Mouse (Mus musculus): ENCODE data around the gene Klf3. TPM values are rescaled to one million over a fixed set of nuclear protein-coding genes. Genes with fewer than 3 reads are reported as not detected.

Gene Klf3
- total RNA-seq, 2 experiments from 2014 or later, result 58.1 to 59.5 TPM

DNA sequence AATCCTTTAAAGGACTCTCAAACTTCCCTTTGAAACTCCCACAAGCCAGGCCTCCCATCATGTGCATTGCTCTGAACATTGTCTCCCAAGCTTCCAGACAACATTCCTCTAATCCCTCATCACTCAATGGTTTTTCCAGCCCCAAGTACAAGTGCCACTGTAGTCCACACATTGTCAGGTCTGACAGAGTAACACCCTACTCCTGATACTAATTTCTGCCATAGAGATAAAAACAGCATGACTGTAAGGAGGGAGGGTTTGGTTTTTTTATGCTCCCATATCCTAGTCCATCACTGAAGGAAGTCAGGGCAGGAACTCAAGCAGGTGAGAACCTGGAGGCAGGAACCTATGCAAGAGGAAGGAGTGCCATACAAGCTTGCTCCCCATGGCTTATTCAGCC lies 30.2 kb downstream of the Klf3 start:
- DNase-seq (ENCODE audit: low spot score in 2 of 2), result no peak

- no peak for DNase-seq (ENCODE audit: low spot score in 2 of 2)
Measured at GRCm38 (mm10) chr5:64834213-64834612, 31.0 kb downstream of the Klf3 start.

- no peak for DNase-seq (ENCODE audit: low spot score in 2 of 2)
Measured at GRCm38 (mm10) chr5:64835295-64835694, 32.1 kb downstream of the Klf3 start.

GRCm38 (mm10) chr5:64839016-64839599 lies 35.9 kb downstream of the Klf3 start:
- no peak for DNase-seq (ENCODE audit: low spot score in 2 of 2)

- no peak for DNase-seq (ENCODE audit: low spot score in 2 of 2)
Measured at GRCm38 (mm10) chr5:64840087-64840486, 36.9 kb downstream of the Klf3 start.

GRCm38 (mm10) chr5:64844622-64845021 lies 41.4 kb downstream of the Klf3 start:
- no peak for DNase-seq (ENCODE audit: low spot score in 2 of 2)

- no peak for DNase-seq (ENCODE audit: low spot score in 2 of 2)
Measured at GRCm38 (mm10) chr5:64847305-64847704, 44.1 kb downstream of the Klf3 start.

DNA sequence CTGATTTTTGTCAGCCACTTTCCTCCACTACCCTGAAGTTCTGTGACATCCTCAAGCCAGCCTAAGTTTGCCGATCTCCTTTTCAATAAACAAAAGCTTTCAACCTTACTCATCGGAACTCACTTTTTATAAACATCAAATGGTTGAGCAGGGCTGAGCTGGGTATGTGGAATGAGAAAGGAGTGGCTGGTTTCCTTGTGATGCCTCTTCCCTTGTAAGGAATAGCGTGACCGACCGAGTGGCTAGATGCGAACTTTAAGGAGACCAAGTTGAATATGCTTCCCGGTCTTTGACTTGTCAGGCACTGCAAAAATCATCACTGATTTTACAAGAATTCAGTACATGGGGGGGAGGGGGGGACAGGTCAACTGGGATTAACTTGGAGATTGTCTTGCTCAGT lies 46.7 kb downstream of the Klf3 start:
- DNase-seq (ENCODE audit: low spot score in 2 of 2), result no peak

DNA sequence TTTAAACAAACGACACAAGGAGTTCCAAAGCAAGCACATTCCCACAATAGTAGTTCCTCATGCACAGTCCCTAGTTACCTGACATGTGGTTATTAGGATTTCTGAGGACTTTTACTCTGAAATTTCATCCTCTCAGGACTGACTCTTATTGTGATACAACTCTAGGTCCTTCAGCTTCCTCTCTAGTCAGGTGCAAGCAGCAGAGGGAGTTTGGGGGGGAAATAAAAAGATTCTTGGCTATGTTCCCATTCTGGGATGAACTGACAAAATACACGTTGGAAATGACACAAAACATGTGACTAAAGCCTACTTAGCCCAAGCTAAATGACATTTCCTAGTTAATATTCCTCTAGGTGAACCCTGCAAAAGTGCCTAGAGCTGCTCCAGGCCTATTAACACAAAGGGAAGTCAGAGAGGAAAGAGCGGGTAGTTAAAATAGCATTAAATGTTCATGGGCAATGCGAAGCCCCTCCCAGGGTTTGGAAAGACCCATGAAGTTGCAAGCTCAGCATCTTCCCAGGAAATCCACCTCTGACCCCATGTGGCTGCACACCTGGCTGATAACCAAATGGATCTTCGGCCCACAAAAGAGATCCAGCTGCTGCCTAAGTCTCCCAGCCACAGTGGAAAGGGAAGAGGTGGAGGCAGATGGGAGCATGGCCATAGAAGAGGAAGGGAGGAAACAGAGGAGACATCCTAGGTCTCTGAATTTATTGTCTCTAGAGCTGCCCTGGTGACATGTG lies 49.6 kb downstream of the Klf3 start:
- no peak for DNase-seq (ENCODE audit: low spot score in 2 of 2)

DNA sequence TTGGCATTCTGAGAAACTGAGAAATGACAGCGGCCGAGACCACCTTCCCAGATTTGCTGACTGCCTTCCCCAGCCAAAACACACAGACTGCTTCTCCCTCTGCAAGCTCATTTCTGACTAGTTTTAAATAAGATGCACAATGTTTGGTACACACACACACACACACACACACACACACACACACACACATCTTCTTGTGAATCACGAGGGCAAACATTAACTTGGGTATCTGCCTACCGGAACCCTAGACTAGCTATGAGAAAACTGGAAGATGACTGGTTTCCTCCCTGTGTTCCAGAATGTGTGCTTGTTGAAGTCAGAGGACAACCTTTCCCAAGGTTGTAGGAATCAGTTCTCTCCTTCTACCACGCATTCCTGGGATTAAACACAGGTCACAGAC lies 50.2 kb downstream of the Klf3 start:
- no peak for DNase-seq (ENCODE audit: low spot score in 2 of 2)

DNA sequence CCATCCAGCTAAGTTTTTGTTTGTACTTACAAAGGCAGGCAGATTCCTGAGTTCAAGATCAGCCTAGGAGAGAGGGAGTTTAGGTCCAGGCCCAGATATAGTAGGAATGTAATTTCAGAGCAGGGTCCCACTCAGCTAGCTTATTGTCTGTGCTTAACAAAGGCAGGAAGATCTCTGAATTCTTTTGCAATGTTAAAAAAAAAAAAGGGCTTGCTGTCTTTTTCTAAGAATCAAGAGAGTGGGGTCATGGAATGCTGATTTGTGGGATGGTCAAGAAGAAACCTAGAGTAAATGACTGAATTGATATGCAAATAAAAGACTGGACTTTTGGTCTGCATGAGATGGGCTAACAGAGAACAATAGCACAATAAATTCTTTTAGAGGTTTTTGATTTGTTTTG lies 52.0 kb downstream of the Klf3 start:
- DNase-seq (ENCODE audit: low spot score in 2 of 2), result no peak

- no peak for DNase-seq (ENCODE audit: low spot score in 2 of 2)
Measured at GRCm38 (mm10) chr5:64860900-64861470, 57.8 kb downstream of the Klf3 start.

DNA sequence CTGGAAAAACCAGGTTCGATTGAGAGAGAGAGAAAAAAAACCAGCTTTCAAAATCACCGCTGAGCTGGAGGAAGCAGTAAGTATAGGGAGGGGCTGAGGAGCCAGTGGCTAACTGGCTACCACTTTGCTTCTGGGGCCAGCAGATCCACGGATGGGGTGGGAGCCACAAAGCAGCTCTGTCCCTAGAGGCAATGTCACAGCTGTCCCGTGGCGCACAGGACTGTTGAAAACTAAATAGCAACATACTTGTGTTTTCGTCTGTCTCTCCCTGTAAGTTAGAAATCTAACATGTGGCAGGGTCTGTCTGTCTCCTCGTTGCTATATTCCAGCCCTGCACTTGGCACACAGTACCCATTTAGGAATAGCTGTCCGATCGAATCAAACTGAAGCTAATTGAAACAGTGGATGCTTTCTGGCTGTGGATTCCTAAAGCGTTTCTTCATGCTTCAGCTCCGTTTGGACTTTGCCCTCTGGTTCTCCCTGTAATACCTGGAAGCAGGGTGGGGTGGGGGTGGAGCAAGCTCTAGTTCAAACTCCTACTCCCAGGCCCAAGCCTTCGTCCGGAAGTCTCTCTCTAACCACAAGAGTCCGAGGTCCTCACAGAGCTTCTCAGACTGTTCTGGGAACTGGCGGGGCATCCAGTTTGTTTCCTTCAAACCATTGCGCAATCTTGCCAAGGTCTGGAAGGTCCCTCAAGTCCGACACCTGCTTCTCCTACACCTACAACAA lies 58.4 kb downstream of the Klf3 start:
- peak in 1 of 2 experiments; percentile 24 for DNase-seq (ENCODE audit: low spot score in 2 of 2)

DNA sequence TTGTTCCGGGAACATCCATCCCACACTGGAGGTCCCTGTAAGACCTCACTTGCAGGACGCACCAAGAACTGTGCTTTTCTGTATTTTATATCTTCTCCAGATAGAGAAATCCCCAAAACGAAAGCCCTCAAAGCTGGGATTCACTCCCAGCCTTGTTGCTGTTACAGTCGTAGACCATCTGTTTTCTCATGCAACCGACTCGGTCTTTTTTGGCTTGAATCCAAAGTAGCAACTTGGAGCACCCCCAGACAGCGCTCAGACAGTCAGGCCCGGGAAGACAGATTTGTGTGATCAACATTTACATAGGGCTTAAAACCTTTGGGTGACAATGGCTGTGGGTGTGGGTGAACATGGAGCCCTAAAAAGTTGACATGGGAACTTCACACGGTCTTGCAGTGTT lies 59.1 kb downstream of the Klf3 start:
- DNase-seq (ENCODE audit: low spot score in 2 of 2), result peak; percentile 68 to 87

GRCm38 (mm10) chr5:64864699-64865108 lies 61.5 kb downstream of the Klf3 start:
- no peak for DNase-seq (ENCODE audit: low spot score in 2 of 2)

- DNase-seq (ENCODE audit: low spot score in 2 of 2), result no peak
Measured at GRCm38 (mm10) chr5:64865219-64865964, 62.2 kb downstream of the Klf3 start.

DNA sequence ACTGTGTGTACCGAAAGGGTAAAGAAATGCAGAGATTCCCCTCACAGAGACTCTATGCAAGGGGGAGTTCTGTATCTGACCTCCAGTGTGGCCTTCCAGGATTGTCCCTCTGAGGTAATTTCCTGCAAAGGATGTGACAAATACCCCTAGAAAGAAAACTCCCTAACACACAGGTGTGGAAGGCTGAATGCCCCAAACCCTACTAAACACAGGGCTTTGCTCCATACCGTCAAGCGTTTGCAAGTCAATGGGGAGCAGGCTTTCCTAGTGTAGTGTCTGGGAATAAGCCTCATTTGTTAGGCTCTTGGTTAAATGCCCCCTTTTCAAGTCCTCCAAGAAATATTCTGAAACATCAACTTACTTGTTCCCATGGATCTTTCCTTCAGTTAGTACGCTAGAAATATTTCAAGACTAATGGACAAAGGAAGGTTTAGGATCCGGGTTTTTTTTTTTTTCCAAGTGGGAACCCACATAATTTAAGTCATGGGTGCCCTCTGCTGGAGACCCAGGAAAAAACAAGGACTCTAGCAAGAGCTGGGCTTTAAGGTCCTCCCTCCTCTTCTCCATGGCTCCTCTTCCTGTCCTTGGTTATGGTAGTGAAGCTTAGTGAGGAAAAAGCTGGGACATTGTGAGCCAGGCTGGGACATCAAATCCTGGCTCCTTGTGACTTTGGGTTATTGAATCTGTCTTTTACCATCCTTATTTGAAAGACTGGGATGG lies 63.3 kb downstream of the Klf3 start:
- peak; percentile 58 to 91 for DNase-seq (ENCODE audit: low spot score in 2 of 2)

GRCm38 (mm10) chr5:64867124-64867523 lies 63.9 kb downstream of the Klf3 start:
- DNase-seq (ENCODE audit: low spot score in 2 of 2), result no peak

GRCm38 (mm10) chr5:64867551-64867950 lies 64.4 kb downstream of the Klf3 start:
- DNase-seq (ENCODE audit: low spot score in 2 of 2), result no peak

GRCm38 (mm10) chr5:64876086-64876830 lies 73.1 kb downstream of the Klf3 start:
- DNase-seq (ENCODE audit: low spot score in 2 of 2), result peak in 1 of 2 experiments; percentile 31
